Mouse (Mus musculus): ENCODE data around the gene Krtap3-1. TPM values are rescaled to one million over a fixed set of nuclear protein-coding genes. Genes with fewer than 3 reads are reported as not detected.

Krtap3-1 gene
- polyA plus RNA-seq, 1 experiment from 2014 or later = not detected

DNA sequence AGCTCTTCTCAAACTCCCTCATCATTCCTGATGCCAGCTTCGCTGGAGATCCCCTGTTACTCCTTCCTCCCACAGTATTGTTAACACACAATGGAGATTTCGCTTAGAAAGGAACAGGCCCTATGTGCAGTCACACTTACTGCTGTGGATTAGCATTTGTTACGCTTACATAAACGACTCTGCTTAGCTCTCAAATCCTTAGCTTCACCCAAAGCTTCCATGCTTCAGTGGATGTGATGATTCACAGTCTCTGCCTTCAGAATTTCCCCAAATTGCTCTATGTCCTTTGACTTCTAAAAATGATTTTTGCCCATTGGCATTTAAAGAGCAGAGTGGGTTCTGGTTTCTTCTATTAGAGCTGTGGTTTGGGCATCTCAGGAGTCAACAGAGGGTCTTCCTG lies 6.7 kb upstream of the Krtap3-1 start:
- no peak for ATAC-seq
- H3K4me1 ChIP-seq (ENCODE audit: insufficient read depth, low read depth, low read length) = no peaks in the 10 kb centered on the region
- TF ChIP-seq CTCF (IDR thresholded peaks at IDR 0.05) (no peak), EP300 (IDR thresholded peaks at IDR 0.05) (no peak)
- no peak for DNase-seq (ENCODE audit: low spot score)
- no peak overlapping the region for H3K4me2 ChIP-seq (replicated peaks; ENCODE audit: low read depth, low read length)
- H3K27me3 ChIP-seq (replicated peaks; ENCODE audit: insufficient read depth, low read length) = no peaks in the 10 kb centered on the region
- H3K36me3 ChIP-seq (ENCODE audit: insufficient read depth, low read length) = no peaks in the 10 kb centered on the region
- H3K9me3 ChIP-seq (ENCODE audit: low read length) = no peaks in the 10 kb centered on the region
- H3K27ac ChIP-seq (ENCODE audit: low read length) = no peak overlapping the region
- H3K4me3 ChIP-seq (ENCODE audit: low read depth, low read length) = no peak overlapping the region
- H3K9ac ChIP-seq (replicated peaks; ENCODE audit: low read depth) = no peak overlapping the region
- 60% methylated on average over 4 of the region's 4 CpGs for WGBS

DNA sequence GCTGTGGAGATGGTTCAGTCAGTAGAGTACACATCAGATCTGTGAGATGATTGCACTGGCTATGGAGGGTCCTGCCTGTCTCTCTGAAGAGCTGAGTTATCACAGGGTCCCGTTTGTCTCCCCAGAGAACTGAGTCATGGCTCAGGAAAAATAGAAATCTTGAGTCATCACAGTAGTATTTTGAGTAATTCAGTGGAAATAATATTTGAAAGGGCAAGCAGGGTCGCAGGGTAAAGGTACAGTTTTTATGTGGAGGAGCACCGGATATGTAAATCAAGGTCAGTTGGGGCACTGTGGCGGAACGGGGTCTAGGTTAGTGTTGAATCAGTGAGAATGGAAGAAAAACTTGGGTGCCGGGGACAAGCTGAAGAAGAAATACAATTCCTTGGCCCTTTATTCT lies 3.9 kb downstream of the Krtap3-1 start:
- Histone ChIP-seq H3K4me1 (ENCODE audit: insufficient read depth, low read depth, low read length) (no peaks in the 10 kb centered on the region), H3K9me3 (ENCODE audit: low read length) (no peaks in the 10 kb centered on the region), H3K4me2 (replicated peaks; ENCODE audit: low read depth, low read length) (no peak overlapping the region), H3K27me3 (replicated peaks; ENCODE audit: insufficient read depth, low read length) (no peaks in the 10 kb centered on the region), H3K27ac (ENCODE audit: low read length) (no peak overlapping the region), H3K9ac (replicated peaks; ENCODE audit: low read depth) (no peak overlapping the region), H3K36me3 (ENCODE audit: insufficient read depth, low read length) (no peaks in the 10 kb centered on the region), H3K4me3 (ENCODE audit: low read depth, low read length) (no peak overlapping the region)
- ATAC-seq (no peak), DNase-seq (ENCODE audit: low spot score) (no peak)
- no peak for TF ChIP-seq EP300 (IDR thresholded peaks at IDR 0.05)
- TF ChIP-seq CTCF (IDR thresholded peaks at IDR 0.05) = no peak
- WGBS = 77% methylated on average over 6 of the region's 6 CpGs

DNA sequence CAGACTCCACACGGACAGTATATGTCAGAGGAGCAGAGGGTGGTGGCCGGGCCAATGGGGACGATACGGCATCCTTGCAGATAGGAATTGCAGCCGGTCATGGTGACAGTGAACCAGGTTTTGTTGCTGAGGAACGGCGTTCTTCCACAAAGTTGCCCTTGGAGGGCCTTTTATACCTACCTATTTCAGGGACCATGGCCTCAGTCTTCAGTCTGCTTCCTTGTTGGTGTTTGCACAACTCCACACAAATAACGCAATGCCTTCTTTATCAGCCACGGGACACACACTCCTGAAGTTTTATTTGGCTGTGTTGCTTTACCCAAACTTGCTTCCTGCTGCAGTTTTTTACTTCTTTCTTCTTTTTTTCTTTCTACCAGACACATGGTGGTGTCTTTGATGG lies 7.1 kb downstream of the Krtap3-1 start, which contains the start of gene Gm11939:
TSS of gene Gm11939 (minus strand) at position 101 of the 400 bp plus-strand sequence.
- H3K4me2 ChIP-seq (replicated peaks; ENCODE audit: low read depth, low read length) = no peak within 1 kb of the TSS
- H3K36me3 ChIP-seq (ENCODE audit: insufficient read depth, low read length) = no peaks in the 10 kb centered on the region
- H3K9ac ChIP-seq (replicated peaks; ENCODE audit: low read depth) = no peak within 1 kb of the TSS
- ATAC-seq (no peak), DNase-seq (ENCODE audit: low spot score) (no peak)
- TF ChIP-seq CTCF (IDR thresholded peaks at IDR 0.05) (no peak), EP300 (IDR thresholded peaks at IDR 0.05) (no peak)
- no peak within 1 kb of the TSS for H3K27ac ChIP-seq (ENCODE audit: low read length)
- H3K4me3 ChIP-seq (ENCODE audit: low read depth, low read length) = no peak within 1 kb of the TSS
- H3K4me1 ChIP-seq (ENCODE audit: insufficient read depth, low read depth, low read length) = no peaks in the 10 kb centered on the region
- no peaks in the 10 kb centered on the region for H3K27me3 ChIP-seq (replicated peaks; ENCODE audit: insufficient read depth, low read length)
- 82% methylated on average over 9 of the region's 9 CpGs for WGBS
- H3K9me3 ChIP-seq (ENCODE audit: low read length) = no peaks in the 10 kb centered on the region

DNA sequence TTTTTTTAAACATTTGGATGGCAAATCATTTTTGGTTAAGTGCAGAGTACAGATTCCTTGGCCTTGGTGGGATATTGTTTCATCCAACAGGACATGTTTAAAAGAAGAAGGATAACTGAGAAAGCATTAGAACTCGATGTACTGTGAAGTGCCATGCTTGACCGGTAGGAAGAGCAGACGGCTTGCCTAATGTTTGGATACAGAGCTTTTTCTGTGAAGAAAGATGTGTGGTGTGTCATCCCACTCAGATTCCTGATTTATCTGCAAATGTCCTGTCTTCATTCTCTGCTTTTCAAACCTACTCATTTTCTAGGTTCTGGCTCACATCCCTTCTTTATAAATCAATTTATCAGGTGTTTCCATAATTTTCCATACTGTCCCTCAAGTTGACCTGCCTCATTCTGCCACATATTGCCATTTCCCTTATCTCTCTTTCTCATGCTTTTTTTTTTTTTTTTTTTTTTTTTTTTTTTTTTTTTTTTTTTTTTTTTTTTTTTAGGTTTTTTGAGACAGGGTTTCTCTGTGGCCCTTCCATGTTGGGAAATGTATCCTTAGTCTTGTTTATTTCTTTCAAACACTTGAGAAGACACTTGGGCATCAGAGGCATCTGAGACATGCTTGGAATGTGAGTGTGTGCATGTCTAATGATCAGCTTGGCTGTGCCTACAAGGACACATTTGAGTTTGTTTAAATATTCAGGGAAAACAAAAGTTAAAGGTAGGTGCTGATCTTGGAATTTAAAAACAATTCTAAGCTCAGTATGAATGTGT lies 8.3 kb downstream of the Krtap3-1 start:
- TF ChIP-seq CTCF (IDR thresholded peaks at IDR 0.05) = no peak
- peak; percentile 61; the same call in 1 of the 2 replicates for TF ChIP-seq EP300 (IDR thresholded peaks at IDR 0.05)
- Histone ChIP-seq H3K9ac (replicated peaks; ENCODE audit: low read depth) (no peak overlapping the region), H3K9me3 (ENCODE audit: low read length) (no peaks in the 10 kb centered on the region), H3K27me3 (replicated peaks; ENCODE audit: insufficient read depth, low read length) (no peaks in the 10 kb centered on the region), H3K4me1 (ENCODE audit: insufficient read depth, low read depth, low read length) (no peaks in the 10 kb centered on the region), H3K4me2 (replicated peaks; ENCODE audit: low read depth, low read length) (no peak overlapping the region), H3K36me3 (ENCODE audit: insufficient read depth, low read length) (no peaks in the 10 kb centered on the region), H3K4me3 (ENCODE audit: low read depth, low read length) (no peak overlapping the region), H3K27ac (ENCODE audit: low read length) (no peak overlapping the region)
- no peak for ATAC-seq
- peak; percentile 7 for DNase-seq (ENCODE audit: low spot score)
- WGBS = 51% methylated on average over 3 of the region's 3 CpGs

DNA sequence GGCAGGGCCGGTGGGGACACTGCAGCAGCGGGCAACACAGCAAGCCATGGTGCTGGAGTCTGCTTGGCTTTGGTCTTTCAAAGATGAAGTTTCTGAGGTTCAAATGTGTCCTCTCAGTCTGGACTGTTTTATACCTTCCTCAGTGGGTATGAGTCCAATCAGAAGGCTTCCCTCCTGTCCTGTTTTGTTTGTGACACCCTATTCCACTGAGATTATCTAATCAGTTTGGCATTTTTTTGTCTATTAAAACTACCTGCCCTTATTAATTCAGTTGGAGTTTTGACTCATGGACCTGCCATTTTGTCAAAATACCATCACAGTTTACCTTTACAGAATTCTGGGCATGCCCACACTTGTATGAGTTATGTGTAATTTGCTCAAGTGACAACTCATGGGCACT lies 9.7 kb downstream of the Krtap3-1 start, which contains the start of gene Krtap3-2:
TSS of gene Krtap3-2 (minus strand) at position 101 of the 400 bp plus-strand sequence.
- no peaks in the 10 kb centered on the region for H3K4me1 ChIP-seq (ENCODE audit: insufficient read depth, low read depth, low read length)
- no peak within 1 kb of the TSS for H3K4me2 ChIP-seq (replicated peaks; ENCODE audit: low read depth, low read length)
- no peak within 1 kb of the TSS for H3K27ac ChIP-seq (ENCODE audit: low read length)
- WGBS = no CpG with 5 or more reads among the region's 2 CpGs
- no peaks in the 10 kb centered on the region for H3K9me3 ChIP-seq (ENCODE audit: low read length)
- H3K9ac ChIP-seq (replicated peaks; ENCODE audit: low read depth) = no peak within 1 kb of the TSS
- no peak for ATAC-seq
- no peaks in the 10 kb centered on the region for H3K36me3 ChIP-seq (ENCODE audit: insufficient read depth, low read length)
- no peak for DNase-seq (ENCODE audit: low spot score)
- no peaks in the 10 kb centered on the region for H3K27me3 ChIP-seq (replicated peaks; ENCODE audit: insufficient read depth, low read length)
- TF ChIP-seq CTCF (IDR thresholded peaks at IDR 0.05) (no peak), EP300 (IDR thresholded peaks at IDR 0.05) (no peak)
- no peak within 1 kb of the TSS for H3K4me3 ChIP-seq (ENCODE audit: low read depth, low read length)

DNA sequence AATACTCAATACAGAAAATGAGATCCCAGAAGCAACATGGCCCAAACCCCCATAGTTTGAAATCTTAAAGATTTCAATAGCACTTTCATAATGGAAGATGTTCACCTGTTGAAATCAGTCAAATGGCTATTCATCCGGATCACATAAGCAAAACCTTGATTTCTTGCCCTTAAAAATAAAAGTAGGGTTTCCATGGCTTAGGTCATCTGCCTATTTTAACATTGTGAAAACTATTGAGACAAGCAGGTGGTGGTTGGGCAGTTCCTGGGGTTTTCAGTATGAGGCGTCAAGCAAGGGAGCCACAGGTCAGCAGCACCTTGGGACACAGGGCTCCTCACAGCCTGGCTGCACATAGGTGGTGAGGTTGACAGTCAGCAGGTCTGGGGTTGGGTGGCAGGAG lies 10.2 kb downstream of the Krtap3-1 start:
- DNase-seq (ENCODE audit: low spot score) = no peak

More for the DNA sequence above, 10.2 kb downstream of the Krtap3-1 start:
- Histone ChIP-seq H3K4me2 (replicated peaks; ENCODE audit: low read depth, low read length) (no peak overlapping the region), H3K4me3 (ENCODE audit: low read depth, low read length) (no peak overlapping the region), H3K27me3 (replicated peaks; ENCODE audit: insufficient read depth, low read length) (no peaks in the 10 kb centered on the region), H3K4me1 (ENCODE audit: insufficient read depth, low read depth, low read length) (no peaks in the 10 kb centered on the region), H3K9ac (replicated peaks; ENCODE audit: low read depth) (no peak overlapping the region), H3K36me3 (ENCODE audit: insufficient read depth, low read length) (no peaks in the 10 kb centered on the region), H3K27ac (ENCODE audit: low read length) (no peak overlapping the region), H3K9me3 (ENCODE audit: low read length) (no peaks in the 10 kb centered on the region)
- no peak for ATAC-seq
- 88% methylated on average over 2 of the region's 2 CpGs for WGBS
- TF ChIP-seq EP300 (IDR thresholded peaks at IDR 0.05) = no peak
- TF ChIP-seq CTCF (IDR thresholded peaks at IDR 0.05) = no peak

Measured in lung, postnatal 0 days (tissue).